Mouse (Mus musculus) intestine, embryonic 16.5 days (tissue): ENCODE results near the gene Efna1. TPM values are rescaled to one million over a fixed set of nuclear protein-coding genes. Genes with fewer than 3 reads are reported as not detected.

Experiments used
- ATAC-seq: fragments of 200-750 bp; cut with Nextera tagmentation; 2 replicates; pipeline ENCODE4 v1.8.0; 2017; ENCODE audit warnings: moderate TSS enrichment, moderate library complexity
- H3K27ac ChIP-seq: fragments of 300-500 bp; sonication (generic); 2 replicates; pipeline ENCODE4 v1.5.1; 2014; ENCODE audit warnings: mild to moderate bottlenecking, low read length
- H3K27me3 ChIP-seq: fragments of 300-500 bp; sonication (generic); replicated peaks from 2 replicates; pipeline ENCODE4 v1.6.1; 2014; ENCODE audit warnings: low read length, control low read depth, mixed read lengths; ENCODE audit not compliant: control insufficient read depth, insufficient read depth
- H3K36me3 ChIP-seq: fragments of 300-500 bp; sonication (generic); 2 replicates; pipeline ENCODE4 v1.6.1; 2014; ENCODE audit warnings: low read length, control low read depth; ENCODE audit not compliant: control insufficient read depth, insufficient read depth
- H3K4me1 ChIP-seq: fragments of 300-500 bp; sonication (generic); 2 replicates; pipeline ENCODE4 v1.6.1; 2014; ENCODE audit warnings: low read length, control low read depth, mixed read lengths; ENCODE audit not compliant: control insufficient read depth, insufficient read depth
- H3K4me2 ChIP-seq: fragments of 300-500 bp; sonication (generic); 2 replicates; pipeline ENCODE4 v1.6.1; 2014; ENCODE audit warnings: low read depth, low read length, control low read depth
- H3K4me3 ChIP-seq: fragments of 300-500 bp; sonication (generic); 2 replicates; pipeline ENCODE4 v1.5.1; 2014; ENCODE audit warnings: mild to moderate bottlenecking, low read length
- H3K9ac ChIP-seq: fragments of 300-500 bp; sonication (generic); 2 replicates; pipeline ENCODE4 v1.6.1; 2014; ENCODE audit warnings: low read depth, low read length
- H3K9me3 ChIP-seq: fragments of 300-500 bp; sonication (generic); 2 replicates; pipeline ENCODE4 v1.6.1; 2016; ENCODE audit warnings: low read length, control low read depth; ENCODE audit not compliant: control insufficient read depth
- WGBS: fragments of 180-500 bp; shearing (Covaris S2); extraction: QIAGEN DNeasy Blood & Tissue Kit; methylation state at CpG from one replicate; pipeline ENCODE4 v1.1.7; 2014; 5-methylcytosine and 5-hydroxymethylcytosine counted together
- polyA plus RNA-seq: library from polyadenylated mRNA; unstranded; fragments of >200 nt; fragmentation: Nextera tagmentation; extraction: Ambion mirVana; gene quantifications from 2 replicates; pipeline ENCODE4 v1.2.1, GENCODE M21; 2015

The Efna1 gene
- polyA plus RNA-seq, 1 experiment from 2014 or later = 62.9 TPM

- no peak for ATAC-seq
- H3K4me1 ChIP-seq = peaks cover 17% of the 10 kb centered on the region
Measured at GRCm38 (mm10) chr3:89285526-89285925, 4.6 kb upstream of the Efna1 start.

GRCm38 (mm10) chr3:89284261-89284660 is 3.3 kb upstream of the Efna1 start:
- Histone ChIP-seq H3K4me2 (no peak overlapping the region), H3K36me3 (no peaks in the 10 kb centered on the region), H3K27me3 (no peaks in the 10 kb centered on the region), H3K9me3 (no peaks in the 10 kb centered on the region), H3K27ac (no peak overlapping the region), H3K9ac (no peak overlapping the region), H3K4me1 (peaks cover 21% of the 10 kb centered on the region), H3K4me3 (no peak overlapping the region)
- no peak for ATAC-seq
- WGBS = 85% methylated on average over 3 of the region's 3 CpGs

More at GRCm38 (mm10) chr3:89285526-89285925, 4.6 kb upstream of the Efna1 start:
- no peak overlapping the region for H3K4me2 ChIP-seq
- H3K9ac ChIP-seq = no peak overlapping the region
- no peaks in the 10 kb centered on the region for H3K9me3 ChIP-seq
- no peaks in the 10 kb centered on the region for H3K36me3 ChIP-seq
- H3K4me3 ChIP-seq = no peak overlapping the region
- WGBS = 52% methylated on average over 2 of the region's 2 CpGs
- no peak overlapping the region; the same call in 1 of the 2 replicates for H3K27ac ChIP-seq
- no peaks in the 10 kb centered on the region for H3K27me3 ChIP-seq

DNA sequence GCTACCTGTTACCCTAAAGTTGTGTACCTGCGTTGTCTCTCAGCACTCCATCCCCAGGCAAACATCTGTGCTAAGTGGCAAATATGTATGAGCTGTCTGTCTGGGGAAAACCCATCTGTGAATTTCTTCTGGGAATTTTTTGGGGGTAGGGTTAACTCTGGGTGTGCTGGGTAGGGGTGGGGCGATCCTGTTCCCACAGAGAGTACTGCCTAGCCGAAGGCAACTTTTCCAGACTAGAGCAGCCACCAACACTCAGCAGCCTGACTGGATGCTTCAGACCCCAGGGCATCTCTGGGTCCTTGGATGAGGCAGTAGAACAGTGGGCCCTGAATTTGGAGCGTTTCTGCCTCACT is 1.3 kb upstream of the Efna1 start:
- ATAC-seq = no peak
- Histone ChIP-seq H3K4me1 (peaks cover 26% of the 10 kb centered on the region), H3K9ac (0 out of 2 replicates have a peak overlapping the region, but pooled peaks have one; percentile 34), H3K4me2 (no peak overlapping the region), H3K27ac (no peak overlapping the region; the same call in 1 of the 2 replicates), H3K4me3 (no peak overlapping the region), H3K36me3 (no peaks in the 10 kb centered on the region), H3K27me3 (no peaks in the 10 kb centered on the region), H3K9me3 (no peaks in the 10 kb centered on the region)
- WGBS = 26% methylated on average over 4 of the region's 4 CpGs

GRCm38 (mm10) chr3:89281579-89282290 is 793 bp upstream of the Efna1 start:
- Histone ChIP-seq H3K27me3 (no peaks in the 10 kb centered on the region), H3K9me3 (no peaks in the 10 kb centered on the region), H3K4me1 (peaks cover 31% of the 10 kb centered on the region), H3K4me2 (peak overlapping the region; percentile 82), H3K9ac (peak overlapping the region; percentile 87), H3K27ac (peak overlapping the region; percentile 98), H3K36me3 (no peaks in the 10 kb centered on the region), H3K4me3 (peak overlapping the region; percentile 75; the same call in 1 of the 2 replicates)
- WGBS = 13% methylated on average over 20 of the region's 20 CpGs
- ATAC-seq = no peak

DNA sequence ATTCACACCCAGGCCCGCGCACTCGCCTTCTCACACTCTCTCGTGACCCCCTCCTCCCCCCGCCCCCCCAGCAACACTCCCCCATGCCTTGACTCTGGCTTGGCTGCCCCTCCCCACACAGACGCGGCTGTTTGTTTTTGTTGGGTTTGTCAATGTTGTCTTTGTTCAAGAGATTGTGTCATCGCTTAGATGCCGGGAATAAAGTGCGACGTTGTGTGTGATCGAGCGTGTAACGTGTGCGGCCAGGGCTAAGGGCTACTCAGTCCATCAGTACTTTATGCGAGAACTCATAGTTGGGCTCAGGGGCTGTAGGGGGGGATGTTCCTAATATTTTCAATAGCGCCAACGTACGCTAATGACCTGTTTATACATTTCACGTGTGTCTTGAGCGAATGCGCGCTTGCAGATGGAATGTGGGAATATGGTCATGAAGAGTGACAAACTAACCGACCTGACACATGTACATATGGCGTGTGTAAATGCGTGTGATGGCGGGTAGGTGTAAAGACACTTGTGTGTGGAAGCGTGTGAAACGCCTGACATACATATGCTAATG is 814 bp downstream of the Efna1 start:
- no peaks in the 10 kb centered on the region for H3K9me3 ChIP-seq
- peak overlapping the region; percentile 98 for H3K27ac ChIP-seq
- H3K4me3 ChIP-seq = peak overlapping the region; percentile 75
- H3K4me2 ChIP-seq = peak overlapping the region; percentile 82
- H3K27me3 ChIP-seq = no peaks in the 10 kb centered on the region
- 0 out of 2 replicates have a peak, but pooled peaks have one; percentile 0 for ATAC-seq
- H3K9ac ChIP-seq = peak overlapping the region; percentile 87
- H3K36me3 ChIP-seq = no peaks in the 10 kb centered on the region
- H3K4me1 ChIP-seq = peaks cover 35% of the 10 kb centered on the region
- WGBS = under 1% methylated on average over 29 of the region's 29 CpGs

- peak; percentile 65 for ATAC-seq
- Histone ChIP-seq H3K4me3 (peak overlapping the region; percentile 75), H3K4me2 (peak overlapping the region; percentile 82), H3K4me1 (peaks cover 35% of the 10 kb centered on the region), H3K27ac (peak overlapping the region; percentile 98), H3K27me3 (no peaks in the 10 kb centered on the region), H3K9ac (peak overlapping the region; percentile 87), H3K9me3 (no peaks in the 10 kb centered on the region), H3K36me3 (no peaks in the 10 kb centered on the region)
- 1% methylated on average over 35 of the region's 35 CpGs for WGBS
Measured at GRCm38 (mm10) chr3:89279153-89279890, 1.6 kb downstream of the Efna1 start.

- WGBS = 12% methylated on average over 8 of the region's 8 CpGs
- ATAC-seq = no peak
- H3K9ac ChIP-seq = peak overlapping the region; percentile 87
Measured at GRCm38 (mm10) chr3:89278643-89279042, 2.3 kb downstream of the Efna1 start.

GRCm38 (mm10) chr3:89278107-89278506 is 2.8 kb downstream of the Efna1 start:
- H3K27me3 ChIP-seq = no peaks in the 10 kb centered on the region
- no peaks in the 10 kb centered on the region for H3K36me3 ChIP-seq
- peaks cover 35% of the 10 kb centered on the region for H3K4me1 ChIP-seq
- H3K9ac ChIP-seq = peak overlapping the region; percentile 87
- peak; percentile 63 for ATAC-seq
- H3K27ac ChIP-seq = peak overlapping the region; percentile 98
- WGBS = 47% methylated on average over 7 of the region's 7 CpGs
- H3K4me2 ChIP-seq = peak overlapping the region; percentile 82
- no peaks in the 10 kb centered on the region for H3K9me3 ChIP-seq
- peak overlapping the region; percentile 75 for H3K4me3 ChIP-seq

More at GRCm38 (mm10) chr3:89278643-89279042, 2.3 kb downstream of the Efna1 start:
- H3K4me3 ChIP-seq = peak overlapping the region; percentile 75
- no peaks in the 10 kb centered on the region for H3K36me3 ChIP-seq
- no peaks in the 10 kb centered on the region for H3K27me3 ChIP-seq
- no peaks in the 10 kb centered on the region for H3K9me3 ChIP-seq
- H3K4me2 ChIP-seq = peak overlapping the region; percentile 82
- peak overlapping the region; percentile 98 for H3K27ac ChIP-seq
- H3K4me1 ChIP-seq = peaks cover 35% of the 10 kb centered on the region
